Mouse (Mus musculus) embryonic fibroblast, embryonic 13.5 days (primary cell): Measurements from ENCODE around the gene Ciapin1. TPM values are rescaled to one million over a fixed set of nuclear protein-coding genes. Genes with fewer than 3 reads are reported as not detected.
A peak's percentile ranks its signal among the peaks of the same experiment; 100 is the strongest.
"Not testable (repeated sequence)": the region's sequence is repeated elsewhere in the genome, so short reads cannot be mapped to it uniquely, and the experiment has no call there.

Source experiments
- H3K27ac ChIP-seq: 2 replicates; pipeline ENCODE4 v1.5.1; 2012; ENCODE audit warnings: low read length, control low read depth, inconsistent platforms; ENCODE audit not compliant: insufficient read depth
- H3K4me1 ChIP-seq: 2 replicates; pipeline ENCODE4 v1.6.1; 2011; ENCODE audit warnings: low read length; ENCODE audit not compliant: control insufficient read depth, insufficient read depth
- H3K4me3 ChIP-seq: 2 replicates; pipeline ENCODE4 v1.5.1; 2011; ENCODE audit warnings: mild to moderate bottlenecking, control low read depth, low read length; ENCODE audit not compliant: insufficient read depth
- CTCF ChIP-seq: IDR thresholded peaks from 2 replicates; pipeline ENCODE4 v1.5.1; 2011; ENCODE audit warnings: mild to moderate bottlenecking, control low read depth, low read length, moderate library complexity, borderline replicate concordance; ENCODE audit not compliant: insufficient read depth
- POLR2A ChIP-seq: IDR thresholded peaks from 2 replicates; pipeline ENCODE4 v1.6.1; 2011; ENCODE audit warnings: low read depth, mild to moderate bottlenecking, control low read depth, low read length, moderate library complexity
- polyA plus RNA-seq: library from polyadenylated mRNA; stranded (reverse); fragments of >200 nt; gene quantifications from 2 replicates; pipeline ENCODE4 v1.2.4, GENCODE M21; 2011; ENCODE audit warnings: low read depth; ENCODE audit not compliant: missing spikeins, insufficient read length

Ciapin1 gene
- polyA plus RNA-seq, 1 experiment = 35.3 TPM

GRCm38 (mm10) chr8:94857346-94858173 lies 19.4 kb upstream of the Ciapin1 start, which contains the start of gene Polr2c:
Gene Polr2c, plus strand, starts transcription at chr8:94857450.
- peak within 1 kb of the TSS; percentile 90 for H3K4me3 ChIP-seq
- TF ChIP-seq CTCF (peak; percentile 60), POLR2A (peak; percentile 77)
- no peak within 1 kb of the TSS for H3K27ac ChIP-seq
- H3K4me1 ChIP-seq = 0 out of 2 replicates have a peak, but pooled peaks cover 3% of the 10 kb centered on the region

- Histone ChIP-seq H3K4me1 (0 out of 2 replicates have a peak, but pooled peaks cover 3% of the 10 kb centered on the region), H3K27ac (no peak overlapping the region), H3K4me3 (no peak overlapping the region)
- TF ChIP-seq CTCF = no peak
- TF ChIP-seq POLR2A = no peak
Measured at GRCm38 (mm10) chr8:94857011-94857345, 18.8 kb upstream of the Ciapin1 start.

GRCm38 (mm10) chr8:94854761-94855160 lies 16.6 kb upstream of the Ciapin1 start:
- not testable (repeated sequence) for H3K4me3 ChIP-seq, H3K4me1 ChIP-seq, H3K27ac ChIP-seq

- H3K4me3 ChIP-seq = no peak overlapping the region
- TF ChIP-seq POLR2A = no peak
- TF ChIP-seq CTCF = no peak
Measured at GRCm38 (mm10) chr8:94850049-94850448, 11.9 kb upstream of the Ciapin1 start.

GRCm38 (mm10) chr8:94841183-94841582 lies 3.0 kb upstream of the Ciapin1 start:
- TF ChIP-seq CTCF (no peak), POLR2A (no peak)
- H3K4me3 ChIP-seq = no peak overlapping the region
- peaks cover 6% of the 10 kb centered on the region; the same call in 1 of the 2 replicates for H3K4me1 ChIP-seq
- H3K27ac ChIP-seq = no peak overlapping the region

More at GRCm38 (mm10) chr8:94850049-94850448, 11.9 kb upstream of the Ciapin1 start:
- 0 out of 2 replicates have a peak, but pooled peaks cover 2% of the 10 kb centered on the region for H3K4me1 ChIP-seq
- H3K27ac ChIP-seq = no peak overlapping the region

- Histone ChIP-seq H3K4me1 (peaks cover 7% of the 10 kb centered on the region), H3K27ac (peak overlapping the region; percentile 79), H3K4me3 (peak overlapping the region; percentile 89)
- TF ChIP-seq POLR2A (no peak; the same call in 1 of the 2 replicates), CTCF (no peak)
Measured at GRCm38 (mm10) chr8:94838600-94838999, 442 bp upstream of the Ciapin1 start.

- Histone ChIP-seq H3K4me3 (peak overlapping the region; percentile 89), H3K27ac (no peak overlapping the region), H3K4me1 (peaks cover 7% of the 10 kb centered on the region)
- TF ChIP-seq CTCF (no peak), POLR2A (no peak)
Measured at GRCm38 (mm10) chr8:94836456-94837240, 1.5 kb downstream of the Ciapin1 start.

GRCm38 (mm10) chr8:94835751-94836150 lies 2.4 kb downstream of the Ciapin1 start:
- not testable (repeated sequence) for H3K27ac ChIP-seq, H3K4me1 ChIP-seq, H3K4me3 ChIP-seq

- not testable (repeated sequence) for H3K27ac ChIP-seq, H3K4me3 ChIP-seq, H3K4me1 ChIP-seq
Measured at GRCm38 (mm10) chr8:94833901-94834405, 4.2 kb downstream of the Ciapin1 start.

GRCm38 (mm10) chr8:94828284-94828683 lies 9.9 kb downstream of the Ciapin1 start:
- TF ChIP-seq POLR2A (no peak), CTCF (no peak)

More at GRCm38 (mm10) chr8:94828284-94828683, 9.9 kb downstream of the Ciapin1 start:
- Histone ChIP-seq H3K4me1 (peaks cover 3% of the 10 kb centered on the region; the same call in 1 of the 2 replicates), H3K4me3 (no peak overlapping the region), H3K27ac (no peak overlapping the region)
